Mouse (Mus musculus) erythroblast, embryonic 14.5 days (primary cell): Measurements from ENCODE around the gene Fbh1. TPM values are rescaled to one million over a fixed set of nuclear protein-coding genes. Genes with fewer than 3 reads are reported as not detected.
"Not testable (repeated sequence)": the region's sequence is repeated elsewhere in the genome, so short reads cannot be mapped to it uniquely, and the experiment has no call there.

ENCODE experiments used
- H3K27me3 ChIP-seq: 2 replicates; pipeline ENCODE4 v1.6.1; 2012; ENCODE audit warnings: inconsistent platforms; ENCODE audit not compliant: control insufficient read depth
- H3K36me3 ChIP-seq: 2 replicates; pipeline ENCODE4 v1.6.1; 2012; ENCODE audit warnings: mild to moderate bottlenecking, inconsistent platforms; ENCODE audit not compliant: control insufficient read depth
- H3K4me1 ChIP-seq: 2 replicates; pipeline ENCODE4 v1.6.1; 2012; ENCODE audit warnings: inconsistent platforms; ENCODE audit not compliant: control insufficient read depth
- H3K4me3 ChIP-seq: replicated peaks from 2 replicates; pipeline ENCODE3; 2012; ENCODE audit warnings: moderate library complexity, mild to moderate bottlenecking, inconsistent platforms
- H3K9me3 ChIP-seq: 2 replicates; pipeline ENCODE4 v1.6.1; 2012; ENCODE audit warnings: low read length, inconsistent platforms, mixed read lengths; ENCODE audit not compliant: control insufficient read depth
- GATA1 ChIP-seq: IDR thresholded peaks from 2 replicates; pipeline ENCODE4 v1.6.1; 2012; ENCODE audit warnings: low read length, inconsistent platforms, mixed read lengths
- TAL1 ChIP-seq: IDR thresholded peaks from 3 replicates; pipeline ENCODE4 v1.6.1; 2012; ENCODE audit warnings: low read length, inconsistent platforms, mixed read lengths
- polyA plus RNA-seq: library from polyadenylated mRNA; stranded (reverse); fragments of >175 nt; gene quantifications from 2 replicates; pipeline ENCODE4 v1.2.3, GENCODE M21; 2012

Gene Fbh1
- polyA plus RNA-seq, 1 experiment, result 0.31 TPM

DNA sequence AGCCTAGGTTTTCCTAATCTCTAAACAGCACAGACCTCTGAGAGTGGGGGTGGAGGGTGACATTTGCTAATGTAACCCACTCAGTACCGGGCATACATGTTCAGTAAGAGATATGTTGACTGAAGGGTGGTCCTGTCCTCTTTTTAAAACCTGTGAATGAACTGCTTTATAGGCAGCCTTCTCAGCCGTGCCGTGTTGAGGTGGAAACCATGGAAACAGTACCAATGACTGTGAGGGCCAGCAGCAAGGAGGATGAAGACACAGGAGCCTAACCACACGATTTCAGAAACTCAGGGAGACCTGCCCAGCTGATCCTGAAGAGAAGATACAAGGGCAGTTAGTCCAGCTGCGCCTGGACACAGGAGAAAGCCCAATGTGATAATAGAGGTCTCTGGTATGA lies 44.4 kb downstream of the Fbh1 start:
- no peak for TF ChIP-seq TAL1
- no peak for TF ChIP-seq GATA1
- Histone ChIP-seq H3K4me3 (no peak overlapping the region), H3K36me3 (no peaks in the 10 kb centered on the region), H3K9me3 (no peaks in the 10 kb centered on the region), H3K4me1 (no peaks in the 10 kb centered on the region), H3K27me3 (no peaks in the 10 kb centered on the region)

- TF ChIP-seq GATA1 (no peak), TAL1 (no peak)
- Histone ChIP-seq H3K4me3 (no peak overlapping the region), H3K9me3 (no peaks in the 10 kb centered on the region), H3K27me3 (no peaks in the 10 kb centered on the region), H3K4me1 (no peaks in the 10 kb centered on the region), H3K36me3 (no peaks in the 10 kb centered on the region)
Observed at GRCm38 (mm10) chr2:11729091-11729490, 48.3 kb downstream of the Fbh1 start.

GRCm38 (mm10) chr2:11727574-11727973 lies 49.8 kb downstream of the Fbh1 start:
- Histone ChIP-seq H3K9me3 (no peaks in the 10 kb centered on the region), H3K4me1 (no peaks in the 10 kb centered on the region), H3K4me3 (no peak overlapping the region), H3K27me3 (no peaks in the 10 kb centered on the region), H3K36me3 (no peaks in the 10 kb centered on the region)
- no peak for TF ChIP-seq TAL1
- TF ChIP-seq GATA1, result no peak

DNA sequence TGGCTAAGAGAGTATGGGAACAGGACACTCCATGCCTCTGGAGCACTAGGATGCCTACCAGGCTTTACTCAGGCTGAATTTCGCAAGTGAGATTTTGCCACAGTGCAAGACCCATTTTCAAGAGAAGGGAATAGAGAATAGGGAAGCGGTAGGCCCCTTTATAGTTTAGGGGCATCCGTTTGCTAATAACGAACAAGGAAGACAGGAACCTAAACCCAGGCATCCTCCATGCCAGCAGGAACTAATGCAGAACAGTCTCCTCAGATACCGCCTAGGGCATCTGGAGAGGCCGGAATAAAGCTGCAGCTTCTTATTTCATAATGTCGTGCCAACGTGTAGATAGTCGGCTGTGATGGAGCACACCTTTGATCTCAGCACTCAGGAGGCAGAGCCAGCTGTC lies 54.8 kb downstream of the Fbh1 start:
- Histone ChIP-seq H3K4me3 (no peak overlapping the region), H3K27me3 (no peaks in the 10 kb centered on the region), H3K9me3 (no peaks in the 10 kb centered on the region), H3K4me1 (no peaks in the 10 kb centered on the region), H3K36me3 (no peaks in the 10 kb centered on the region)
- no peak for TF ChIP-seq GATA1
- TF ChIP-seq TAL1, result no peak

DNA sequence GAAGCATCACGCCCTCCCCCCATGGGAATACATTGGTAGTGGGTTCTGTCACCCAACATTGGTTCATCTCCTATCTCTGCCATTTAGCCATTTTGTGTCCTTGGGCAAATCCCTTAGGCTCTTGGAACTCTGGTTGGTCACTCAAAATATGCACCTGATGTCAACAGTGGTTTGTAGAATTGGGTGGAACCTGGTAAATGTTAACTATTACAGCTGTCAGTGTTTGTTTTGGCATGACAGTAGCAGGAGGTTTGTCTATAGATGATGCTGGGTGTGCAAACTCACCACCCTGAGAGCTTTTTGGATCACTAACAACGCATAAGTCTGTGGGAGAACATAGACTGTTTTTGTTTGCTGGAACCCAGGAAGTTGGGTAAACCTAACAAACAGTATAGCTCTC lies 58.8 kb downstream of the Fbh1 start:
- no peaks in the 10 kb centered on the region for H3K27me3 ChIP-seq
- no peaks in the 10 kb centered on the region for H3K9me3 ChIP-seq
- H3K4me1 ChIP-seq, result no peaks in the 10 kb centered on the region
- TF ChIP-seq TAL1 (no peak), GATA1 (no peak)
- no peaks in the 10 kb centered on the region for H3K36me3 ChIP-seq
- no peak overlapping the region for H3K4me3 ChIP-seq

DNA sequence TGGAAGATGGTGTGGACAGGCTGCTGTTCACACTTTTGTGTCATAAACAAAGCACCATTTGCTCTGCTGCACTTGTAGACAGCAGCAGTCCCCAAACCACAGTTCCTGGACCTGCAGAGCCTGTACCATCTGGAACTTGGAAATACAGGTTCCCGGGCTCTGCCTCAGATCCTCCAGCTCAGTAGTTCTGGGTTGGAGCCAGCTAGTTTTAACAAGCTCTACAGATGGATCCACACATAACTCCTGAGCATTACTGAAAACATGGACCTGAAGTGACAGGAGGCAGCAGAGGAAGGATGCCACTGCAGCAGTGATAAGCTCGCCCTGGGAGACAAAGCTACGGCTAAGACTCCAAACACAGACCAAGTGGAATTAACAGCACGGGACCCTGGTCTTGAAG lies 62.8 kb downstream of the Fbh1 start:
- H3K4me1 ChIP-seq, result peaks cover 2% of the 10 kb centered on the region; the same call in 1 of the 2 replicates
- no peaks in the 10 kb centered on the region for H3K27me3 ChIP-seq
- no peaks in the 10 kb centered on the region for H3K9me3 ChIP-seq
- H3K4me3 ChIP-seq, result no peak overlapping the region
- no peaks in the 10 kb centered on the region for H3K36me3 ChIP-seq
- no peak for TF ChIP-seq TAL1
- no peak for TF ChIP-seq GATA1

DNA sequence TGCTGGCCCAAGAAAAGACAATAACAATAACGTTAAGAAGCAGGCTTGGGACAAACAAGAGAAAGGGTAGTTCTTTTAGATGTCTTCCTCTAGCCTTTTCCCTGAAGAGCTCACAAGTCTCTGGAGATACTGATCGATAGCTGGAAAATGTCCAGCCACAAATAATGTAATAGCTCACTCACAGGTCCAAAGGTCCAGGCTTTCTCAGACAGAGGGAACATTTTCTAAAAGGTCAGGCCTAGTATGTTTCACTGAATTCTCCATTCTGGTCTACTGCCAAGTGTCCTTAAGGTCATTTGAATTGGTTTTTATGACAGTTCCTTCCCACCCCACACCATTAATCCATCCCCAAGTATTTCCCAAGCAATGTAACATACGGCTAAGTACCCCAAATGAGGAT lies 64.4 kb downstream of the Fbh1 start:
- TF ChIP-seq GATA1 (no peak), TAL1 (no peak)
- Histone ChIP-seq H3K9me3 (no peaks in the 10 kb centered on the region), H3K4me3 (no peak overlapping the region), H3K27me3 (no peaks in the 10 kb centered on the region), H3K36me3 (no peaks in the 10 kb centered on the region), H3K4me1 (peaks cover 5% of the 10 kb centered on the region)

DNA sequence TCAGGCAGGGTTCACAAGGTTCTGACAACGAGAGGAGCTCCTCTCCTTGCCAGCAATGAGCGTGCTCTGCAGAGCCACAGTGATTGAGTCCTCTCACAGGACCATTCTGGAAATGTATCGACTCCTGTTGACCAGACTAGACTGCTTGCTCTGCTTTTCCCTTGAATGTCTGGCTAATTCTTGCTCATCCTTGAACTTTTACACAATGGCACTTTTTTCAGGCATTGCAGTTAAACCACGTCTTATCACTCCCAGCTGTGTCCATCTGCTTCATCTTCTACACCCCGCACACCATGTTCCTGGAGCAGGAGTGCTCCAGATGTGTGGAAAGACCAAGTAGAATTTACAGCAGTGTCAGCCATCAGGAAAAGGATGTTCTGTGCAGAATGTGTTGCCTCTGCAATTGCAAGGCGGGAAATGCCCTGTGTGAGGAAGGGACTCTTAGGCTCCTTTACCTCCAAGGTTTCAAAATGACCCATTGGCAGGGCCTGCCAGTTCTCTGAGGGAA lies 64.8 kb downstream of the Fbh1 start:
- H3K4me3 ChIP-seq, result no peak overlapping the region
- H3K27me3 ChIP-seq, result no peaks in the 10 kb centered on the region
- TF ChIP-seq GATA1, result no peak
- TF ChIP-seq TAL1, result no peak
- no peaks in the 10 kb centered on the region for H3K36me3 ChIP-seq
- no peaks in the 10 kb centered on the region for H3K9me3 ChIP-seq
- H3K4me1 ChIP-seq, result peaks cover 5% of the 10 kb centered on the region

GRCm38 (mm10) chr2:11710101-11710500 lies 67.3 kb downstream of the Fbh1 start:
- H3K4me3 ChIP-seq, H3K36me3 ChIP-seq: not testable (repeated sequence)
- peaks cover 19% of the 10 kb centered on the region for H3K4me1 ChIP-seq

GRCm38 (mm10) chr2:11708538-11708937 lies 68.8 kb downstream of the Fbh1 start:
- no peak overlapping the region for H3K4me3 ChIP-seq
- TF ChIP-seq TAL1 (no peak), GATA1 (no peak)
- H3K36me3 ChIP-seq, result no peaks in the 10 kb centered on the region
- peaks cover 22% of the 10 kb centered on the region for H3K27me3 ChIP-seq
- H3K9me3 ChIP-seq, result no peaks in the 10 kb centered on the region
- peaks cover 20% of the 10 kb centered on the region for H3K4me1 ChIP-seq

More at GRCm38 (mm10) chr2:11710101-11710500, 67.3 kb downstream of the Fbh1 start:
- not testable (repeated sequence) for H3K9me3 ChIP-seq
- H3K27me3 ChIP-seq, result peaks cover 14% of the 10 kb centered on the region
